Mouse (Mus musculus) ovary, adult 18-20 months (tissue): ENCODE measurements at regions not wholly inside any gene's neighbourhood (a gene's known extent, or its start where the extent isn't known, plus 50 kb on each side); places are given as distances from the start of the nearest gene placed in this dataset.

Experiments used
- DNase-seq: peaks from one replicate; pipeline ENCODE4 v3.0.0; 2022; ENCODE audit warnings: low spot score, mixed read lengths

DNA sequence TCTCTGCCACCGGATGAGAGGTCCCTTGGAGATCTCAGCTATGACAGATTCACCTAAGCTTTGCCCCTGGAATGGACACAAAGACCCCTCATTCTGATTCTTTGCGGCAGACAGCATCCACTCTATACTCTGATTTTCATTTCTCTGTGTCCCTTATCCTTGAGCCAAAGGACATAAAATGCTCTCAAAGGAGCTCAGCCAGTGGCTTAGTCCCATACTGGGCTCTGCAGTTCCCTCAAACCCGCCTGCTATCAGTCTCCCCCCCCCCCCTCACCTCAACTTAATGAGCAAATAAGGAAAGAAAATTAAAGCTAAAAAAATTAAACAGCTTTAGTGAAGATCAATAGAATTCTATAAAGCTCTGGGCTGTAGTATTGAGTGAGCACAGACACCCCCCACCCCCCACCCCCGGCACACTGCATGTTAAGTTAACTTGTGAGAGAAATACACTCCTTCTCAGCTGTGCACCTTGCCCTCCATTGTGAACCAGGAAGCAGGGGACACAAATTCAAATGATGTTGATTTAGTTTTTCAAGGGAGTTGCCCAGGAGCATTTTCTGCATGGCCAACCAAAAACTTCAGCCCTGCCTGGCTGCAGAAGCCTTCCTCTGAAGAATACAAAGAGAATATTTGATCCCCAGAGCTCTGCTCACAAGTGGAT, 452.9 kb downstream of the Bnc2 start:
- no peak for DNase-seq

DNA sequence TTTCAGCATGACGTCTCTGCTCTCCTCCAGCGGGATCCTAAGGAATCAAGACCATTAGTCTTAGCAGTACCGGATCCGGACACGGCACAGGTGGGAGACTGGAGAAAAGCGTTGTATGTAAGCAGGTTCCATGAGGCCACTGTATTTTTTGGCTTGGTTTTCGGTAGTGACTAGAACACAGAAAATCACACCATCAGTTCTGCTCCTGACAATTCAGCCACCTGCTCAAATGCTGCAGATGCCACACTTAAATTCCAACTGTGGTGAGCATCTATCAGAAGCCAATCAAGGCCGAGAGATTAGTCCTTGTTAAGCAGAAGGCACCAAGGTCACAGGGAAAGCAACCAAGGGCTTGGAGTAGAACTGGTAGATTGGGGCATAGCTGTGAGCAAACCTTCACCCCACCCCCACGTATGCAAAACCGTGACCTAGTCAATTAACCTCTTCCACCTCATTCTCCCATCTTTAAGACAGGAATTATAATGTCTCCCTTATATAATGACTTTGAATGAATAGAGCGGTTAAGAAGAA, 452.2 kb downstream of the Bnc2 start:
- DNase-seq, result peak; percentile 30

DNA sequence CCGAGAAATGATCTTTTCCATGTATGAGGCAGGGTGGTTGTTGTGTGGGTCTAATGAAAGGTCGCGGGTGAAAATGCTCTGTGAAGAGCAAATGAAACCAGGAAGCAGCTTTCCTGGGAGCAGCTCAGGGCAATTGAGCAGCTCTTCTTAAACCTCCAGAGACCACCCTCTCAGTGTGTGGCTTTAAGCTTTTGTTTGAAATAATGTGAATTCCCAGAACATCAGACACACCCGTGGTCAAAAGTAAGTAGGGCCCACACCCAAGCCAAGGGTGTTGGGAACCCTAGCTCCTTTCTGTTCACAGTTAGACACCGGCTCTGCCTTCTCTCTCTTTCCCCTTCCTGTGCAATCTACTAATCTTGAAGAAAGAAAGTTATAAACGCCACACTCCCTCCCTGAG, 450.5 kb downstream of the Bnc2 start:
- no peak for DNase-seq
